Mouse (Mus musculus): ENCODE data around the gene Tysnd1.

DNA sequence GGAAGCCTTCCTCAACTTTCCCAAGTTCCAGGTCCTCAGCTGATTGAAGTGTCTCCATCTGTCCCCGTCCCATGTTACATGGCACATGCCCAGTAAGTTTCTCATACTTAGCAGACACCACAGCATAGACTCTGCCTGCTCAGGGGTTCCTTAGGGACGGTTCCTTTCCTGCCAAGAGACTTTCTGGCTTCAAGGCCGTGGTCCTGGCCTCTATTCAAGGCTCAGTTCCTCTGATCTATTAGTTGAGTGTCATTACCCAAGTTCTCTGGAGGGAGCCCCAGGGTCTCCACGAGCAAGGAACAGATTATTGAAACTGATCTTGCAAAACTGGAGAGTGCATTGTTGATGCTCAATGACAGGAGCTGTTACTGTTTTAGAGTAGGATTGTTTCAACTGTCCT, 9.3 kb downstream of the Tysnd1 start:
- TF ChIP-seq CTCF (IDR thresholded peaks at IDR 0.05; ENCODE audit: low read depth, low read length) (no peak), POLR2A (IDR thresholded peaks at IDR 0.05; ENCODE audit: borderline replicate concordance, low read depth, low read length) (no peak)

Measured in bone marrow macrophage, adult 2 months (primary cell).